Mouse (Mus musculus) hindbrain, embryonic 10.5 days (tissue): ENCODE results near the gene Rarres2. TPM values are rescaled to one million over a fixed set of nuclear protein-coding genes. Genes with fewer than 3 reads are reported as not detected.
"Not testable (repeated sequence)": the region's sequence is repeated elsewhere in the genome, so short reads cannot be mapped to it uniquely, and the experiment has no call there.

Source experiments
- DNase-seq: peaks from one replicate; pipeline ENCODE4 v3.0.0-alpha.2; 2017; ENCODE audit warnings: low spot score
- H3K27ac ChIP-seq: fragments of 300-500 bp; sonication (generic); 2 replicates; pipeline ENCODE4 v1.5.1; 2016; ENCODE audit warnings: mild to moderate bottlenecking, moderate library complexity
- H3K27me3 ChIP-seq: fragments of 300-500 bp; sonication (generic); 2 replicates; pipeline ENCODE4 v1.6.1; 2016; ENCODE audit warnings: mild to moderate bottlenecking; ENCODE audit not compliant: poor library complexity, insufficient read depth, severe bottlenecking
- H3K36me3 ChIP-seq: fragments of 300-500 bp; sonication (generic); 2 replicates; pipeline ENCODE4 v1.6.1; 2016; ENCODE audit warnings: mild to moderate bottlenecking, moderate library complexity
- H3K4me1 ChIP-seq: fragments of 300-500 bp; sonication (generic); replicated peaks from 2 replicates; pipeline ENCODE4 v1.6.1; 2016; ENCODE audit warnings: mild to moderate bottlenecking
- H3K4me3 ChIP-seq: fragments of 300-500 bp; sonication (generic); 2 replicates; pipeline ENCODE4 v1.5.1; 2016; ENCODE audit warnings: mild to moderate bottlenecking, moderate library complexity
- H3K9me3 ChIP-seq: fragments of 300-500 bp; sonication (generic); 2 replicates; pipeline ENCODE4 v1.6.1; 2016; ENCODE audit warnings: mild to moderate bottlenecking, moderate library complexity
- WGBS: fragments of 180-500 bp; shearing (Covaris S2); methylation state at CpG from one replicate; pipeline ENCODE4 v1.1.7; 2016; 5-methylcytosine and 5-hydroxymethylcytosine counted together
- polyA plus RNA-seq: library from polyadenylated mRNA; unstranded; fragments of >200 nt; fragmentation: Nextera tagmentation; extraction: Ambion mirVana; gene quantifications from 2 replicates; pipeline ENCODE4 v1.2.1, GENCODE M21; 2016

Rarres2 gene
- polyA plus RNA-seq, 1 experiment from 2014 or later, result 1.9 TPM

DNA sequence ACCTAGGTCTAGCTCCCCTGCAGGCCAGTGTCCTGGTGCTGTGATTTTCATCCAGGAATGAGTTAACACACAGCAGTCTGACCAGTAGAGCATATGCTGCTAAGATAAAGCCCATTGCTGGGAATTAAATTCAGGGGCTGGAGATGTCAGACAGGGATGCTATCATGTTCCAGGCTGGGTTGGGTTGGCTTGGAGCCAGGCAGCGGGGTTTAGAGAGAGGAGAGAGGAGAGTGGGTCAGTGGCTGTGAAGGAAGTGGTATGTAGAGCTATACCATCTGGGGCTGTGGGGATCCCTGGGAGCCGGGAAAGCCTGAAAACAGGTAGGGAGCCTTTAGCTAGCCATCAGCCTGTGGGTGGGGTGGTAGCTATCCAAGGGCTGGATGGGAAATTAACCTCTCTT, 41.7 kb downstream of the Rarres2 start:
- Histone ChIP-seq H3K27me3 (no peaks in the 10 kb centered on the region), H3K4me3 (no peak overlapping the region), H3K27ac (no peak overlapping the region), H3K4me1 (no peaks in the 10 kb centered on the region), H3K9me3 (no peaks in the 10 kb centered on the region), H3K36me3 (peaks cover 39% of the 10 kb centered on the region)
- no peak for DNase-seq
- WGBS, result 83% methylated on average over 2 of the region's 2 CpGs

- Histone ChIP-seq H3K27me3 (no peaks in the 10 kb centered on the region), H3K36me3 (peaks cover 44% of the 10 kb centered on the region), H3K27ac (no peak overlapping the region), H3K4me1 (no peaks in the 10 kb centered on the region), H3K4me3 (no peak overlapping the region), H3K9me3 (no peaks in the 10 kb centered on the region)
- WGBS, result 86% methylated on average over 16 of the region's 16 CpGs
- no peak for DNase-seq
Measured at GRCm38 (mm10) chr6:48529871-48530440, 42.6 kb downstream of the Rarres2 start.

DNA sequence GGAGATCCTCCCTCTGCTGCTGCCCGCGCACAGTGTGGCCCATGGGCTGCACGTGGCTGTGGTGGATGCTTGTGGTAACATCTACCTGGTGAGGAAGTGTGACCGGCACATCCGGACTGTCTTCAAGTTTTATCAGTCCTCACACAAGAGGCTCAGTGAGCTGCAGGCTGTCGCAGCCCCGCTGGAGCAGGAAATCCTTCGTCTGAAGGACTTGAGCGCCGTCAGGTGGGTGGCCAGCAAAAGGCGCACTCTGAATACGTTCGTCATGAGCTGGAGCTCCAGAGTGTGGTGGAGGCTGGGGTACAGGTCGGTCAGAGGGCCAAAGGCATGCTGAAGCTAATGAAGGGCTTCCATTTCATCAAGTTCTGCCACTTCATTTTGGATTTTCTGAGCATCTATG, 43.3 kb downstream of the Rarres2 start:
- H3K36me3 ChIP-seq, result peaks cover 45% of the 10 kb centered on the region
- no peaks in the 10 kb centered on the region for H3K4me1 ChIP-seq
- H3K9me3 ChIP-seq, result no peaks in the 10 kb centered on the region
- no peak for DNase-seq
- H3K27me3 ChIP-seq, result no peaks in the 10 kb centered on the region
- H3K27ac ChIP-seq, result no peak overlapping the region
- H3K4me3 ChIP-seq, result no peak overlapping the region
- WGBS, result 79% methylated on average over 14 of the region's 14 CpGs

DNA sequence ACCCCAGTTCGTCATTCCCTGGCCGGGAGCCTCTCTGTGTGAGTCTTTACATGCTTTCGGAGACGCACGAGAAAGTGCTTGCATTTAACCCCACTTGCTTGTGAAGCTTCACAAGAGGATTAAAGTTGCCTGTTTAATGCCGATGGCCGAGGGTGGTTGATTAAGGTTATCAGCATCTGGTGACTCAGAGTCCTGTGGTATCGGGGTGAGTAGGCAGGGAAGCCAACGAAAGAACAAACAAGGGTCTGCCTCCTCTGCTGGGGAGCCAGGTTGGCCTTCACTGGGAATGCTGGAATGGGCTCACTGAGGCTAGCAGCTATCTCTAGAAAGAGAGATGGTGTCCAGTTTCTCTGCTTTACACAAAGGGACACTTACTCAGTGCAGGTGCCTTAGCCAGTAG, 44.7 kb downstream of the Rarres2 start:
- Histone ChIP-seq H3K4me3 (no peak overlapping the region), H3K27ac (no peak overlapping the region), H3K9me3 (no peaks in the 10 kb centered on the region), H3K4me1 (no peaks in the 10 kb centered on the region), H3K36me3 (peaks cover 41% of the 10 kb centered on the region), H3K27me3 (no peaks in the 10 kb centered on the region)
- no peak for DNase-seq
- 87% methylated on average over 9 of the region's 9 CpGs for WGBS

DNA sequence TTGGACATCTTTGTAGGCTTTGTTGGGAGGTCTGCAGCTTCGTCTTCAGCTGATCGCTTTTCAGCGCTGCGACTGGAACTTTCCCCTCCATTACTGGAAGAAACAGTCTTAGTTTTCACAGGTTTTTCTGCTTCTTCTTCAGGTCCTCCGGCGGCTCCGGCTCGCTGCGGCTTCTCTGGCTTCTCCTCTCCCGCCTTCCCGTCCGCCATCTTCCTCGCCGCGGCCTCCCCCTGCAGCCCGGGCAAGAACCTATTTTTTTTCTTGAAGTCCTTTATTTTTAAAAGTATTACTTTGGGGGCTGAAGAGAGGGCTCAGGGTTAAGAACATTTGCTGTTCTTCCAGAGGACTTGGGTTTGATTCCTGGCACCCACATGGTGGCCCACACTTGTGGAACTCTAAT, 47.7 kb downstream of the Rarres2 start:
- H3K27me3 ChIP-seq, H3K9me3 ChIP-seq, DNase-seq, H3K4me3 ChIP-seq, H3K4me1 ChIP-seq, H3K27ac ChIP-seq: not testable (repeated sequence)
- H3K36me3 ChIP-seq, result peaks cover 19% of the 10 kb centered on the region
- WGBS, result 96% methylated on average over 16 of the region's 16 CpGs

Other genes starting within 250 kb of the Rarres2 start
- gene Krba1, start 177.2 kb downstream of the Rarres2 start, polyA plus RNA-seq, result 27.7 and 28.1 TPM in 2 replicates
- 12.4 and 16.2 TPM in 2 replicates for gene Zfp467, start 127.0 kb downstream of the Rarres2 start, polyA plus RNA-seq
- gene Sspo, start 124.6 kb downstream of the Rarres2 start, polyA plus RNA-seq, result 0.50 and 0.64 TPM in 2 replicates
- 45.7 and 62.2 TPM in 2 replicates for gene Atp6v0e2, start 35.2 kb downstream of the Rarres2 start, polyA plus RNA-seq
- gene Lrrc61, start 18.0 kb downstream of the Rarres2 start, polyA plus RNA-seq, result 16.9 and 25.2 TPM in 2 replicates
- gene Gm45021, start 16.8 kb upstream of the Rarres2 start, polyA plus RNA-seq, result not detected in 2 replicates
- gene Repin1, start 21.1 kb upstream of the Rarres2 start, polyA plus RNA-seq, result 55.9 and 57.2 TPM in 2 replicates
- gene Gm44965, start 21.2 kb upstream of the Rarres2 start, polyA plus RNA-seq, result 1.2 TPM in 1 of 2 replicates, not detected in the other
- 10.5 and 12.5 TPM in 2 replicates for gene Zfp775, start 29.3 kb upstream of the Rarres2 start, polyA plus RNA-seq
- gene AI854703, start 54.0 kb upstream of the Rarres2 start, polyA plus RNA-seq, result 0.96 and 1.3 TPM in 2 replicates
- gene Gimap8, start 74.4 kb upstream of the Rarres2 start, polyA plus RNA-seq, result 0.37 and 0.75 TPM in 2 replicates
- gene Gimap9, start 103.3 kb upstream of the Rarres2 start, polyA plus RNA-seq, result 3.4 and 4.4 TPM in 2 replicates
- 5.3 and 5.8 TPM in 2 replicates for gene Gimap4, start 111.8 kb upstream of the Rarres2 start, polyA plus RNA-seq
- 10.0 and 10.4 TPM in 2 replicates for gene Gimap6, start 135.4 kb upstream of the Rarres2 start, polyA plus RNA-seq
- not detected in 2 replicates for gene Gm28053, start 145.8 kb upstream of the Rarres2 start, polyA plus RNA-seq
- gene Gimap7, start 145.8 kb upstream of the Rarres2 start, polyA plus RNA-seq, result not detected in 2 replicates
- gene Gimap1, start 166.3 kb upstream of the Rarres2 start, polyA plus RNA-seq, result 5.0 and 5.9 TPM in 2 replicates
- 0.47 and 0.71 TPM in 2 replicates for gene Gimap5, start 173.4 kb upstream of the Rarres2 start, polyA plus RNA-seq
- 0.09 TPM in 1 of 2 replicates, not detected in the other for gene Gimap3, start 198.1 kb upstream of the Rarres2 start, polyA plus RNA-seq